Mouse (Mus musculus) right cerebral cortex, postnatal 10 days (tissue): ENCODE data around the gene Calm5.
"Not testable (repeated sequence)": the region's sequence is repeated elsewhere in the genome, so short reads cannot be mapped to it uniquely, and the experiment has no call there.

Experiments used
- DNase-seq, 2 experiments: peaks; one replicate each; pipeline ENCODE4 v3.0.0; 2021; ENCODE audit warnings: low spot score in 2 of 2

Gene Calm5

GRCm38 (mm10) chr13:3865648-3866354, 11.8 kb downstream of the Calm5 start:
- no peak for DNase-seq

GRCm38 (mm10) chr13:3866355-3867052, 12.5 kb downstream of the Calm5 start:
- no peak for DNase-seq

- no peak for DNase-seq
Observed at GRCm38 (mm10) chr13:3867158-3867557, 13.2 kb downstream of the Calm5 start.

- DNase-seq, result no peak
Observed at GRCm38 (mm10) chr13:3869901-3870300, 15.9 kb downstream of the Calm5 start.

GRCm38 (mm10) chr13:3872832-3873231, 18.9 kb downstream of the Calm5 start:
- no peak for DNase-seq

GRCm38 (mm10) chr13:3876448-3876847, 22.5 kb downstream of the Calm5 start:
- peak in 1 of 2 experiments; percentile 27 for DNase-seq

GRCm38 (mm10) chr13:3877185-3877584, 23.2 kb downstream of the Calm5 start:
- DNase-seq, result no peak

- no peak for DNase-seq
Observed at GRCm38 (mm10) chr13:3877679-3878220, 23.8 kb downstream of the Calm5 start.

- no peak for DNase-seq
Observed at GRCm38 (mm10) chr13:3886663-3887062, 32.7 kb downstream of the Calm5 start.

- DNase-seq, result no peak
Observed at GRCm38 (mm10) chr13:3889111-3889510, 35.1 kb downstream of the Calm5 start.

- no peak for DNase-seq
Observed at GRCm38 (mm10) chr13:3890061-3890460, 36.1 kb downstream of the Calm5 start.

GRCm38 (mm10) chr13:3891479-3892087, 37.6 kb downstream of the Calm5 start:
- no peak for DNase-seq

GRCm38 (mm10) chr13:3892601-3893000, 38.6 kb downstream of the Calm5 start:
- no peak for DNase-seq

GRCm38 (mm10) chr13:3893126-3893734, 39.3 kb downstream of the Calm5 start:
- peak; percentile 88 to 89 for DNase-seq

GRCm38 (mm10) chr13:3894549-3894948, 40.6 kb downstream of the Calm5 start:
- no peak for DNase-seq

GRCm38 (mm10) chr13:3895397-3895980, 41.5 kb downstream of the Calm5 start:
- DNase-seq, result no peak

- DNase-seq, result no peak
Observed at GRCm38 (mm10) chr13:3896032-3896431, 42.1 kb downstream of the Calm5 start.

- DNase-seq, result peak; percentile 71 to 78
Observed at GRCm38 (mm10) chr13:3896913-3897312, 42.9 kb downstream of the Calm5 start.

GRCm38 (mm10) chr13:3898202-3898601, 44.2 kb downstream of the Calm5 start:
- not testable (repeated sequence) for DNase-seq

- DNase-seq, result no peak
Observed at GRCm38 (mm10) chr13:3899301-3899700, 45.3 kb downstream of the Calm5 start.
